Mouse (Mus musculus): ENCODE results near the gene Mrpl49.

The Mrpl49 gene

GRCm38 (mm10) chr19:6057313-6058096 lies at the start of gene Mrpl49, which contains the start of gene Fau:
Mrpl49 (minus strand) TSS chr19:6057785.
Fau (plus strand) TSS chr19:6057844.
- DNase-seq (ENCODE audit: extremely low spot score, low read depth, low spot score) = peak; percentile 91

GRCm38 (mm10) chr19:6105586-6105985 lies 48.0 kb upstream of the Mrpl49 start, which contains the start of gene Naaladl1:
Naaladl1 (plus strand) TSS chr19:6105782.
- no peak for DNase-seq (ENCODE audit: extremely low spot score, low read depth, low spot score)

- DNase-seq (ENCODE audit: extremely low spot score, low read depth, low spot score) = no peak
These were observed 46.9 kb upstream of the Mrpl49 start for GRCm38 (mm10) chr19:6104476-6104875.

DNA sequence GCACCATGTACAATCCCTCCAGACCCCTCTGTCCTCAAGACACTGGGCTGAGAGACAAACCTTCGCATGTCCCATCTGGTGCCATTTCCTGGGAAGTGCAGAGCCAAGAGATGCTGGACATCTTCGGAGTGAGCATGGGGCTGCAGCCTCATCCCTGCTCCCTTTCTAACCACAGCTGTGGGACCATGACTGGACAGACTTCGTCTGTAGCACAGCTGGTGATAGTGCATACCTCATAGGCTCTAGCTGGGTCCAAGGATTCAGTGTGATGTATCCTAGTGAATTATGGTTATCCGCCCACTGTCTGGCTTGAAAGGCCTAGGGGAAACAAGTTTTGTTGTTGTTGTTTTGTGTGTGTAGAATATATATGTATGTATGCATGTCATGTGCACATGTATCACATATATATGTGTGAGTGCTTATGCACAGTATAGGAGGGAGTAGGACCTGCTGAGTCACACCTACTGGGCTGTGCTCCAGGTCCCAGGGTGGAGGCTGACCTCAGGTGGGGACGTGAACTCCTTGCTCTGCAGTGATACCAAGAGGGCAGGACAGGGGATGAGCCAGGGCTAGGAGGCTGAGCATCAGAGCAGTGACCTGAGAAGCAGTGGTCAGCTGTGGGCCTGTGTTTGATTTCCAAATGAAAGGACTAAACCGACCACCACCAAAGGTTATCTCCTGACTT lies 44.7 kb upstream of the Mrpl49 start:
- DNase-seq (ENCODE audit: extremely low spot score, low read depth, low spot score) = no peak

GRCm38 (mm10) chr19:6101186-6101585 lies 43.6 kb upstream of the Mrpl49 start:
- no peak for DNase-seq (ENCODE audit: extremely low spot score, low read depth, low spot score)

- no peak for DNase-seq (ENCODE audit: extremely low spot score, low read depth, low spot score)
These were observed 40.3 kb upstream of the Mrpl49 start for GRCm38 (mm10) chr19:6097847-6098246.

- DNase-seq (ENCODE audit: extremely low spot score, low read depth, low spot score) = no peak
These were observed 36.5 kb upstream of the Mrpl49 start, which contains the start of gene AC131692.1 for GRCm38 (mm10) chr19:6094119-6094518. AC131692.1 (plus strand) TSS chr19:6094419.

DNA sequence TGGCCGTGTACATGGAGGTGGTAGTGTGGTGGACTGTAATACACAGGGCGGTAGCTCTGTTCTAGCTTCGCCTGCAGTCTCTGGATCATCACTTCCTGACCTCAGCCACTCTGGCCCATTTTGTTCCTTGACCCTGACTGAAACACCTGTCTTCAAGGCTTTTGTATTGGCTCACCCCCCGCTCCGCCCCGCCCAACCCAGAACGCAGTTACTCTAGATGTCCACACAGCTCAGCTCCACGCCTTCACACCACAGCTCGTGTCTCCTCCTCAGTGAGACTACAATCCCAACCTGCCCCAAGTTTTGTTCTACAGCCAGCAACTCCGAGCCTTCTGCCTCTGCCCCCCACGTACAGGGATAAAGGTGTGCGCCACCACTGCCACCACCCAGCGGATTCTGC lies 31.3 kb upstream of the Mrpl49 start:
- DNase-seq (ENCODE audit: extremely low spot score, low read depth, low spot score) = no peak

DNA sequence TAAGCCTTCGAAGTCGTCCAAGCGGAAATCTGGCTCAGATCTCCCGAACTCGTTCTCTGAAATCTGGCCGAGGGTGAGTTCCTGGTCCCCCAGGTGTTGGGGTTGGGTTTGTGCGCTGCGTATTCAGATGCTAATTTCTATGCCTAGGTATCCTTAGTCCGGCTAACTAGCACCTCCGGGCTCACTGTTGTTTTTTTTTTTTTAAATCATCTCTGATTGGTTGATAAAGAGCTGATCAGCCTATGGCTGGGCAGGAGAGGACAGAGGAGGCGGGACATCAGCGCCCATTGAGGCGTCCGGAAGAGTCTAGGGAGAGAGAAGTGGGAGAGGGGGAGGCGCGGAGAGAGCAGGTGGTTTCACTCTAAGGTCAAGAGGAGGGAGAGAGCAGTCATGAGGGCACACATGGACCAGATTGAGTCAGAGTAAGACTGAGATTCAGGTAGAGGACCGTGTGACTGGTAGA lies 27.9 kb upstream of the Mrpl49 start:
- peak; percentile 76 for DNase-seq (ENCODE audit: extremely low spot score, low read depth, low spot score)

DNA sequence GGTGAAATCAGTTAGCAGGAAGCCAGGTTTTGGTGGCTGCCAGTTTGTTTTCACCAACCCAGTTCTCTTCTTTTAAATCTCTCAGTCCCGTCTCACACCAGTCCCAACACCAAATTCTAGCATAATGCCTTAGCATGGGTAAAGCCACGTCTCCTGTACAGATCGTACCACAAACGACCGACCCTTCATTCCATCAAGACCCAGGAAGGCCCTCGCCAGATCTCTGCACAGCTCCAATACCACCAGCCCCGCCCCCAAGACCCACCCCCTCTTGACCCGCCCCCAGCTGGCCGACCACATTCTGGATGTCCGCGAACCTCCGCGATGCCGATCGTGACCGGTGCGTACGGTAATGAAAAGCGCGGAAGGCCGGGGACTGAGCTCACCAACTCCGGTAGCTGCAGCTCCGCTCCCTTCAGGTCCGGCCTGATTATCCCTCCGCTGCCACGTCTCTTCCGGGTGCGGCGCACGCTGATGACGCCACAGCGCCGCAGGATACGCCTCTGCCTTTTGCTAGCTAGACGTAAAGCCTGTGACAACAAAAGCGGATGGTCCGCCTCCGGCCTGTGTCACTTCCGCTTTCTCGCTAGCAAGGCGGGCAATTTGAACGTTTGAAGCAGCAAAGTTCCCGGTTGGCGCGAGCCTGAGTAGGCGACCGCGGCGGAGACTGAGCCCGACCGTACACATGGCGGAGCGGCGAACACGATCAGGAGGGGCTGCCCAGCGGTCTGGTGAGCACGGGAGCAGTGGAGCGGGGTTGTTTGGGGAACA lies 27.1 kb upstream of the Mrpl49 start, which contains the start of the genes Zfpl1 and Cdca5:
Gene Zfpl1, minus strand, starts transcription at position 479 of the 771 bp plus-strand sequence.
Gene Cdca5, plus strand, starts transcription at position 506 of the 771 bp plus-strand sequence.
- DNase-seq (ENCODE audit: extremely low spot score, low read depth, low spot score) = peak; percentile 97

- DNase-seq (ENCODE audit: extremely low spot score, low read depth, low spot score) = no peak
These were observed 24.6 kb upstream of the Mrpl49 start, which contains the start of gene Gm28374 for GRCm38 (mm10) chr19:6082156-6082555. Gm28374 (minus strand) TSS chr19:6082256.

- DNase-seq (ENCODE audit: extremely low spot score, low read depth, low spot score) = no peak
These were observed 22.4 kb upstream of the Mrpl49 start, which contains the start of gene Tmem262 for GRCm38 (mm10) chr19:6079983-6080480. Tmem262 (plus strand) TSS chr19:6080033.

DNA sequence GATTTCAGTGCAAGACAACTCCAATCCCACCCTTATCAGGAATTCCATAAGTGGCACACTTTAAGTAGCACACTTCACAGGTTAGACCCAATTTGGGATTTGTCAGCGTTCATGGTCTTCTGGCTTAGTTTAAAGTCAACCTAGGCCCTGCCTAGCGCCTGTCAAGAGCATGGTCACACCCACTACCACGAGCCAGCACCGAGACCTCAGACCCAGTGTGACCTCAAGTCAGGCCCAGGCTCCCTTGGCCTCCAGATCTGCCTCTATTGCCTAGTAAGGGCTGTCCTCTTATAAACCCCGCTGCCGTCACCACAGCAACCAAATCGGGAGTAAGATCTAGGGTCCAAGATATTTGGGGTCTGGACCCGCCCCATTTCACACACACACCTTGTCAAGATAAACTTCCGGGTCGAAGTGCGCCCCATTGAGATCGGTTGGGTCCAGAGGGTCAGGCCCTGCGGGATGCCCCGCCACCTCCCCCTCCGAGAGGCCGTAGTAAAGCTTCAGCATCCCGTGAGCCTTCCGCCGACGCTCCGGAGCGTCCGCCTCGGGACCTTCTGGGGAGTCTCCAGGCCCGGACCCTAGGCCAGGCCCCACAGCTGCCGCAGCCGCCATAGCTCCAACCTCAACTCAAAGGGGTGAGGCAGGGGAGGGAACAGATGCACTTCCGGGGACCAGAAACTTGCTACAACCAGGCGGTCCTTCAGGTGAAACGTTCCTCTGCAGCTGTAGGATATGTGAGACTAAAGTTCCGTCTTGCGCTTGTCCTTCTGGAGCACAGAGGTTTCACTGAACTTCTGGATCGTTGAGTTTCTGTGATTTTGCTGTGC lies 19.2 kb upstream of the Mrpl49 start, which contains the start of gene Vps51:
Gene Vps51, minus strand, starts transcription at position 668 of the 830 bp plus-strand sequence.
- no peak for DNase-seq (ENCODE audit: extremely low spot score, low read depth, low spot score)

- DNase-seq (ENCODE audit: extremely low spot score, low read depth, low spot score) = no peak
These were observed 16.3 kb upstream of the Mrpl49 start for GRCm38 (mm10) chr19:6073889-6074288.

DNA sequence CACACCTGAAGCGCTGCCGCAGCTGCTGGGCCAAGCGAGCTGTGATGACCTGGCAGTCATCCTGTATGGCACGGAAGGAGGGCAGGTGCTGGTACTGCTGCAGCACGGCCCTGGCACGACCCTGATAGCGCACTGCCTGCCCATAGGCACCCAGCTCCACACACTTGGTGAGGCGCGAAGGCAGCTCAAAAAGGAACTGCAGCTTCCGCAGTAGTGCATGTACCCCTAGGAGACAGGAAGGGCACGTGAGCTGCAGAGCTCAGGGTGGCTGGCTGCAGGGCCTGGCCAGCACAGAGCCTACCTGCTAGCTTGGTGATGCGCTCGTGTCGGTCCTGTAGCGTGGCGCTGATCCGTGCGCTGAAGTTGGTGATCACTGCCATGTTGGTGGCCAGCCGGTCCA lies 13.7 kb upstream of the Mrpl49 start:
- no peak for DNase-seq (ENCODE audit: extremely low spot score, low read depth, low spot score)

DNA sequence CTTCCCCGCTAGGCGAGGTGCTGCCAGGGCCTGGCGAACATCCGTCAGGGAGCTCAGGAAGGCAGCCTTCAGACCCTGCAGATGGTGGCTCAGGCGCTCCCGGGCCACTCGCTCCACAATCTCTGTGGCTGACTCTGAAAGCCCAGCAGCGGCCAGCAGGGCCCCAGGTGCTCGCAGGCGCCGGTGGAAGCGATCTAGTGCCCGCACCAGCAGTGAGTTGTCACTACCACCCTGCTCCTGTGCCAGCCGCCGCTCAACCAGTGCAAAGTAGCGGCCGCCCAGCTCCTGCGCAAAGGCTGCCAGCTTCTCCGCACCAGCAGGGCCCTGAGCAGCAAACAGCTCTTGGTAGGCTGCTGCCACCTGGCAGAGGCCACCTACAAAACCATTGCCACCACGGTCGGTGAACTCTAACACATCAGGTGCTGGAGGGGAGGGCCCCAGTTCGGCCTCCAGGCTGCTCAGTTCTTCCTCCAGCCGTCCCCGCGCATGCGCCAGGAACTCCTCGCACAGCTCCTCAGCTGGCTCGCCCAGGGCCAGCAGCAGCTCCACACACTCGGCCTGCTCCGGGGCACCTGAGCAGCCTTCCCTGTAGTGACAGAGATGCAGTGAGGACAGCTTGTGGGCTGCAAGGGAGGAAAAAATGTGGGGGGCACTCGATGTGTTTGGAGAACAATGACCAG lies 13.1 kb upstream of the Mrpl49 start:
- DNase-seq (ENCODE audit: extremely low spot score, low read depth, low spot score) = no peak

GRCm38 (mm10) chr19:6069851-6070250 lies 12.3 kb upstream of the Mrpl49 start:
- no peak for DNase-seq (ENCODE audit: extremely low spot score, low read depth, low spot score)

GRCm38 (mm10) chr19:6068951-6069350 lies 11.4 kb upstream of the Mrpl49 start:
- no peak for DNase-seq (ENCODE audit: extremely low spot score, low read depth, low spot score)

DNA sequence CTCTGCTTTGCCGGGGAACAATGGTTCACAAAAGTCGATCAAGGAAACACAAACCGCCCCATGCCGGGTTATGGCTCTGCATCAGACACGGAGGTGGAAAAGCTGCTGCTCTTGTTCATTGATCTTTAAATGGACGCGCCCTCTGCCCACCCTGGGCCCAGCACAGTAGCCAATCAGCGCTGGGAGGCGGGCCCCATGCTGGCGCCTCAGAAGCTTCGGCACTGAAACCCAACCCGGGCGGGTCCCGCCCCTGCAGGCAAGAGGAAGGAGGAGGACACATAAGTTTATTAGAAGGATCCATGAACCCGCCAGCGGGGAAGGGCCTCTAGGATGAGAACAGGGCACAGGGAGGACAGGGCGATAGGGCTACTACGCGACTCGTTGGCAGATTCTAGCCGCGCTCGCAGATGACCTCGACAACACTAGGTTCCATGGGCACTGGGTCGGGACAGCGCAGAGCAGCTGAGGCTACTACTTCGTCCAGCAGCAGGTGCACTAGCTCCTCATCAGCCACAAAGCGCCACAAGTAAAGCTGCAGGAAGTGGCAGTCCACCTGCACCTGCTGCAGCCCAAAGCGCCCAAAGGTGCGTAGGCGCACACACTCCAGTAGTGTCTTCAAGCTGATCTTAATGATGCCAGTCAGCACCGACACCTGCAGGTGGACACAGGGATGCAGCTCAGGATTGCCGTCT lies 10.3 kb upstream of the Mrpl49 start, which contains the start of gene Tm7sf2:
Gene Tm7sf2, minus strand, starts transcription at position 650 of the 692 bp plus-strand sequence.
- DNase-seq (ENCODE audit: extremely low spot score, low read depth, low spot score) = no peak
